Mouse (Mus musculus): ENCODE measurements around the gene Gcgr. TPM values are rescaled to one million over a fixed set of nuclear protein-coding genes. Genes with fewer than 3 reads are reported as not detected.
A peak's percentile ranks its signal among the peaks of the same experiment; 100 is the strongest.

The Gcgr gene
- total RNA-seq, 1 experiment from 2014 or later, result not detected

DNA sequence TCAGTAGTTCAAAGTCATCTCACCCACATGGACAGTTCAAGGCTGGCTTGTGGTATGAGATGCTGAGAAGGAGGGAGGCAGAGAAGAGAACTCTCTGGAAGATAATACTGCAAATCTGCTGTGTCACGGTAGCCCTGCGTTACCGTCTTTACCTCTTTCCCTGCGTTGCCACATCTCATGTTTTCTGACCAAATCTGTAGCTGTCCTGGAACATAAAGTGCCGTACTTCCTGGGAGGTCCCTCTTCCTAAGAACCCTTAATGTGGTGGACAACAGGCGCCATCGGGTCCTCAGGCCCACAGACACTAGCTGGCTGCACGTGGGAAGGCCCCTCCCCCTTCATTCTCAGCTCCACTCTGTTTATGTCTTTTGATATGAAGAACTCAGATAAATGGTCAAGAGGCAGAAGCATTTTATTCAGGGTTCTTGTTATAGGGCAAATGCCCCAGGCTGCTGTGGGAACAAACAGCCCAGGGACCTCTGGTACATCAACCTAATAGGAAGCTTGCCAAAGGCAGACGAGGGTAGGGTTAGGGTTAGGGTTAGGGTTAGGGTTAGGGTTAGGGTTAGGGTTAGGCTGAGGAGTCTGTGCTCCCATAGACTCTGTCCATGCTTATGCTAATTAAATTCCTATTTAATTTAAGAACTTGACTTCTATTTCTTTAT is 2.7 kb upstream of the Gcgr start:
- ATAC-seq (replicated peaks; ENCODE audit: insufficient number of reproducible peaks, low FRiP score, low TSS enrichment, poor library complexity, severe bottlenecking), result no peak

DNA sequence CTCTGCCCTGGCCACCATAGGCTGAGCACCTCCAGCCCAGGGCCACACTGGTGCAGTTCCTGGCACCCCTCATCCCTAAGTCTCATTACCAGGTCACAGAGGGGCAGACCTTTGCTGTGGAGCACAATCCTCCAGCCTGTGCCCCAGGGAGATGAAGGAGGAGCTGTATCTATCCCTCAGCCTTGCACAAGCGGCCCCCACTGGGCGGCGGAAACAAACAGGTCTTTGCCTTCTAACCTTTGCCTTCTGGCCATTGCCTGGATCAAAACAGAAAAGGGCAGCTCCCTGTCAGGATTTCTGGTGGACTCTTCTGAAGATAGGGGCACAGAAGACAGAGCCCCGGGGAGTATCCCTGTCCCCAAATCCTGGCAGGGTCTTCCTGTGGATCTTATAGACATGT is 1.6 kb upstream of the Gcgr start:
- no peak for ATAC-seq (replicated peaks; ENCODE audit: insufficient number of reproducible peaks, low FRiP score, low TSS enrichment, poor library complexity, severe bottlenecking)

DNA sequence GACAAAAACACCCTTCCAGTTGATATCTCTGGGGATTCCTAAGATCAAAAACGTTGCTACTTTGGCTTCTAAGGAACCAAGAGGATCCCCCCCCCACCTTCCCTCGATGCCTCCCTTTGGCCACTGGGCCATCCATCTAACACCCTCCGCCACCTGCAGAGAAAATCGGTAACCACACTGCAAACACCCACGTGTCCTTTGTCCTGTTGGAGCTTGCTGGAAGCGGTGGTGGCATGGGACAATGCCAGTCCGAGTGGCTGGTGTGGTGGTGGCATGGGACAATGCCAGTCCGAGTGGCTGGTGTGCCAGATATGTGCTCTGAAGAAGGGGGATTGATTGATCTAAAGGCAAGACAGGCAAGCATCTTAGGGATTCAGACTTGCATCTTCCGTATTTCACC is 1.1 kb downstream of the Gcgr start:
- ATAC-seq (replicated peaks; ENCODE audit: insufficient number of reproducible peaks, low FRiP score, low TSS enrichment, poor library complexity, severe bottlenecking), result no peak

DNA sequence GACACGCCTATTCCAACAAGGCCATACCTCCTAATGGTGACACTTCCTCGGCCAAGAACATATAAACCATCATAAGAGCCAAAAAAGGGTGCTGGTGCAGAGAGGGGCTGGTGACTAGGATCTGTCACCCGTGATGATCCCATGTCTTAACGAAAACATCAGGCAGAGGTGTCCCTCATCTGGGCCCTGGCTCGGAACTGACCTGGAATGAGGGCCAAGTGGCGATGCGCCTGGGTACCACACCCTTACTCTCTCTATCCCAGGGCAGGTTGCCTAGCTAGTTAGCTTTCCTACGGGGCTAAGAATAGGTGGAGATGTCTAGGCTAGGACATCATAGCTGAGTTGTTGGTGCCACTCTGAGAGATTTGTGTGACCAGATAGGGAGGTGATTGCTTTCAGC is 3.6 kb downstream of the Gcgr start:
- no peak for ATAC-seq (replicated peaks; ENCODE audit: insufficient number of reproducible peaks, low FRiP score, low TSS enrichment, poor library complexity, severe bottlenecking)

DNA sequence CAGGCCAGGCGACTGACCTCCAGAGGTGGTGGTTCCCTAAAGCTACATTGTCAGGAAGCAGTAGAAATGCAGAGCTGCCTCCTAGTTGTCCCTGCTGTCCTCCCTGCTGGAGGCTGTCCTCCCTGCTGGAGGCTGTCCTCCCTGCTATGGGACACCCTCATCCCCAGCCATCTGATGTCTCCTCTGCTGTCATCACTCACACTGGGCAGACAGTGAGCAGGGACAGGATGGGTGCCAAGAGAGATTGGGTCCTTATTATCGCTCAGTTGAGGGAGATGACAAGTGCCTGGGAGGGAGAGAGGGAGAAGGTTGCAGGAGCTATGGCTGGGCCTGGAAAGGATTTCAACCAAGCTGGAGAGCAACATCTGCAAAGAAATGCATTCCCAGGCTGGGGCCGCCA is 4.6 kb downstream of the Gcgr start:
- no peak for ATAC-seq (replicated peaks; ENCODE audit: insufficient number of reproducible peaks, low FRiP score, low TSS enrichment, poor library complexity, severe bottlenecking)

DNA sequence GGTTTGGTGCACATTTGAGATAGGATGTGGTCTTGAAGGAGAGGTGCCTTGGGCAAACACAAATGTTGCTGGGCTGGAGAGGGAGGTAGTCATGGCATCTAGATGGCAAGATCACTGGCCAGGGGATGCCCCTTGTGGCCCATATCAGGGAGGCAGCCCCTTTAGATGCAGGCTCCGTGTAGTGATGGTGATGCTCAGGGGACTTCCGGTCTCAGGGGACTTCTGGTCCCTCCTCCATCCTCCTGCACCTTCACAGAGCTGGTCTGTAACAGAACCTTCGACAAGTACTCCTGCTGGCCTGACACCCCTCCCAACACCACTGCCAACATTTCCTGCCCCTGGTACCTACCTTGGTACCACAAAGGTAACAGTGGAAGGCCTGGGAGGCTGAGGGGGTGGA is 5.3 kb downstream of the Gcgr start:
- no peak for ATAC-seq (replicated peaks; ENCODE audit: insufficient number of reproducible peaks, low FRiP score, low TSS enrichment, poor library complexity, severe bottlenecking)

DNA sequence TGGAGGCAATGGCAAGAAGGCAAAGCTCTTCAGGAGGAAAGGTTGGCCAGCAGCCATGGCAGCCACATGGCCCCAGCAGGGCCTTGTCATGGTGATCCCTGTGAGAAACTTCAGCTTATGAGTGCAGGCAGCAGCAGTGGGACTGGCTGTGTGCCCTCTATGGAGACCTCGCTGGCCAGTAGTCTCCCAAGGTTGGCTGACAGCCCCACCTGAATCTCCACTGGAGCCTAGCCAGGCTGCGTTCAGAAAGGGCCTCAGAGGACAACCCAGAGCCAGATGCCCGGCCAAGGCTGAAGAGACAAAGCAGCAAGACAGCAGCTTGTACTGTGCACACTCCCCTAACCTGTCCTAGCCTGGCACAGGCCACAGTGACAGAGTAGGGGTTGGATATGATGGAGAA is 8.0 kb downstream of the Gcgr start:
- ATAC-seq (replicated peaks; ENCODE audit: insufficient number of reproducible peaks, low FRiP score, low TSS enrichment, poor library complexity, severe bottlenecking), result no peak

DNA sequence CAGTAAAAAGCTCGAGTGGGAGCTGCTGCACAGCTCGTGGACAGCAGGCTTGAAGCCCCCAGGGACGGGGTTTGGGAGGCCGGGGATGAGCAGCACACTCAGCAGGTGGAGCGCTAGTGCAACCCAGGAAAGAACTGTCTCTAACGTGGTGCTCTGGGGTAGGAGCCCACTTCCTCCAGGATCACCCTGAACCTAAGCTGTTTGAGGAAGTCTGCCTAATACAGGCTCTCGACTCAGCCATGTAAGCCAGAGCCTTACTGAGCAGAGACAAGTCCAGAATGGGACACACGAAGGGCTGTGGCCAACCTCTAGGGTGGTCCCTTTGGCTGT is 8.4 kb downstream of the Gcgr start:
- no peak for ATAC-seq (replicated peaks; ENCODE audit: insufficient number of reproducible peaks, low FRiP score, low TSS enrichment, poor library complexity, severe bottlenecking)

DNA sequence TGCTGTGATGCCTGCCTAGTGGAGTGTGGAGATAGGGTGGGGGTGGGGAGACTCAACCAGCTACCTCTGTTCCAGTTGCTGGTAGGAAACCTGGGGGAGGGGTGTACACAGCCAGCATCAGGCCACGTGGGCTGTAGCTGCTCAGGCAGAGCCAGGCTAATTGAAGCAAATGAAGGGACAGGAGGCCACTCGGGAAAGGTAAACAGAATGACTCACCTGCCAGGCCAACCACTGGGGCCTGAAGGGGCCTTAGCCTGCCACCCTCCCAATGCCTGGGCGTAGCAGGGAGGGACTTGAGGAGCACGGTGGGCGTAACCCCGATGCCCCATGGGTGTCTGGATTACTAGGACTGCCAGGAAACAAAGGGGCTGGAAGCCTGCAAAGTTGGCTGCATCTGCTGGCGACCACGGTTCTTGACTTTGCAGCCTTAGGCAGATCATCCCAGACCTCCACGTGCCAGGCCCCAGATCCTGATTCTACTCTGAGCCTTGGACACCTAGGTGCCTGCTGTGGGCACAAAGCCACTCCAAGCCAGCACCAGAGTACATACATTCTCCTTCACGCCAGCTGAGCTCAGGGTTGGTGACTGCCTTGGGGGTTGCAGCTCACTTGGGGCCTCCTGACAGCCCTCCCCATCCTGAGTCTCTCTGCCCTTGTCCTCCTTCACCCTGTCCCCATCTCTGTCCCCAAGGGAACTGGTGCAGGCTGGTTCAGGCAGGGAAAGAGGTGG is 9.0 kb downstream of the Gcgr start:
- ATAC-seq (replicated peaks; ENCODE audit: insufficient number of reproducible peaks, low FRiP score, low TSS enrichment, poor library complexity, severe bottlenecking), result no peak

DNA sequence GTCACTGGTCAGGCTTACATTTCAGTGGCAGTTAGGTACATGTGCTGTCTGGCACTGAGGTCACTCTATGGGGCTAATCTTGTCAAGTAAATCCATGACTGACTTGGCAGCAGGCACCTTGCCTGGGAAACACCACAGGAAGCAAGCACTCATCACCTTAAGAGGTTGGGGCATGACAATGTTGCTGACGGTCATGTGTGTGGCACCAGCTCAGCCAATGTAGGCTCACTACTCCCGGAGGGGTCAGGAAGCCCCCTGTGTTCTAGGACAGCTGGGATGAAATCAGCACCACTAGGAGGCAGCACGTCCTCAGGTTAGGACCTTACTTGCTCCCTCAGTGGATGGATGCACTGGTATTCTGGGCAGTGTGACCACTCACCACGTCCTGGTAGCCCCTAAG is 11.4 kb downstream of the Gcgr start:
- no peak for ATAC-seq (replicated peaks; ENCODE audit: insufficient number of reproducible peaks, low FRiP score, low TSS enrichment, poor library complexity, severe bottlenecking)

DNA sequence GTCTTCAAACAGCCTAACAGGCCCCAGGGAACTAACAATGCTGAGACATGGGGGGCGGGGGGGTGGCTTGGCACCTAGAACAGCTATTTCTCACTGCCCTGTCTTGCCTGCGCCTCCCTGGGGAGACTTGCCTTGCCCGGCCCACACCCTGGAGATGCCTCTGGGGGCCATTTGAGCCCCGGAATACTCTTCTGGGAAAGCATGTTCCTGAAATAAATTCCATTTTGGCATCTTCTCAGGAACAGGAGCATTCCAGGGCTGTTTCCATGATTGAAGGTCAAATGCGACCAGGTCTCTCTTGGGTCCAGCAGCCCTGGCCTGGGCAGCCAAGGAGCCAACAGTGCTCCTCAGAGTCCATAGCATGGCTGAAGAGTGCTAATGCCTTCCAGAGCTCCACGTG is 11.9 kb downstream of the Gcgr start:
- no peak for ATAC-seq (replicated peaks; ENCODE audit: insufficient number of reproducible peaks, low FRiP score, low TSS enrichment, poor library complexity, severe bottlenecking)

DNA sequence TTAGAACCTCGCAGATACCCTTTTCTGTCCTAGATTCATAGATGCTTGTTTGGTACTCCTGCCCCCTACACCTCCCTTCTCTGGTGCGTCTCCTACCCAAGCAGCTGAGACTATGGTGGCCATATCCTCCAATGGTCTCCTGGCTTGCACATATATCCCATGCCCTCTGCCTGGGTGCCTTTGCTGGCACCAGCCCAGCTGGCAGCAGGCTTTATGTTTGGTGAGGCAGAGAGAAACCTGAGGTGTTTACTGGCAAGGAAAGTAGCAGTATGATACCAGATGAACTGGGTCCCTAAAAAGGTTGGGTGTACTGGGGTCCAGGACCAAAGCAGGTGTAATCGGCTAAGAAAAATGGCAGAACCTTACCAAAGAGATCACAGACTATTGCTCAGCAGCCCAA is 15.5 kb downstream of the Gcgr start:
- ATAC-seq (replicated peaks; ENCODE audit: insufficient number of reproducible peaks, low FRiP score, low TSS enrichment, poor library complexity, severe bottlenecking), result no peak

DNA sequence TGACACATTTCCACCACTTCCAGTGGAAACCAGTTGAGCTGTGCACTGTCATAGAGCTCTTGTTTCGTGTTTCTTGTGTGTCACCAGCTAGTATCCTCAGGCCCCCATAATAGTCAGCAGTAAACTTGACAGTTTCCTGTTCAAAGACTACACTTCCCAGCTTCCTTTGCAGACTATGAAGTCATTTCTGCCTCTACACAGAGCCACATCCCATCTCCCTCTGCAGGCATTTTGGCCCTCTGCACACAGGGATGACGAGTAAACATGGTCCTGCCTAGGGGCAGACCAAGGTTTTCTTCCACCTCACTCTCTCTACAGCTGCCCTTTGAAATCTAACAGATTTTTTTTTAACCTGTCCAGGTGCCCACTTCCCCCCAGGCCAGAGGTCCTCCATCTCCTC is 17.0 kb downstream of the Gcgr start:
- ATAC-seq (replicated peaks; ENCODE audit: insufficient number of reproducible peaks, low FRiP score, low TSS enrichment, poor library complexity, severe bottlenecking), result no peak

DNA sequence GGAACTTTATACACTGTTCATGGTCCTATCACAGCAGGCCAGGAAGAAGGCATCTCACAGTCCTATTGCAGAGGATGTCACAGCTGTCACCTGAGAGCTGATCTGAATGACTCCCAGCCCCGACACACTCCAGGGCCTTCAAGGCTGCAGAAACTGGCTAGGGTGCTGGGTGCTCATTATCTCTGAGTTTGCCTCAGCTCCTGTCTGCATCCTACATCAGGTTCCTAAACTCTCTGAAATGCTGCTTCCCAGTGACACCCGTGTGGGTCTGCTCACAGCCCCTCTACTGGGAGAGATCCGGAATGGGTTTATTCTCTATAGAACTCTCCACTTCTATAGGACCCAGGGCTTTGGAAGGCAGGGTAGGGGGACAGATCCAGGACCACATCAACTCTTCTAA is 17.7 kb downstream of the Gcgr start:
- no peak for ATAC-seq (replicated peaks; ENCODE audit: insufficient number of reproducible peaks, low FRiP score, low TSS enrichment, poor library complexity, severe bottlenecking)

DNA sequence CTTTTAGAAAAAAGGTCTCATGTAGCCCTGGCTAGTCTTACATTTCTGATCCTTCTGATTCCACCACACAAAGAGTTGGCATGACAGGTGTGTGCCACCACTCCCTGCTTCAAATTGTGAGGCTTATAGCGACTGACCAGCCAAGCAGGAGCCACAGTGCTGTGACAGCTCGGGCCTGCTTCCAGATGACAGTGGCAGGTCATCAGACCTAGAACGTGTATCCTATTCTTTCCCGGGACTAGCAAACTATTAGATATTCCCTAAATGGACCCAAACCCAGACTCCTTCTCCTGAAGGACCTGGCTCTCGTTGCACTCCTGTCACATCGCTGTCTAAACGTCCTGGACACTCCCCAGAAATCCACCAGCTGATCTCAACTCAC is 18.3 kb downstream of the Gcgr start:
- no peak for ATAC-seq (replicated peaks; ENCODE audit: insufficient number of reproducible peaks, low FRiP score, low TSS enrichment, poor library complexity, severe bottlenecking)

DNA sequence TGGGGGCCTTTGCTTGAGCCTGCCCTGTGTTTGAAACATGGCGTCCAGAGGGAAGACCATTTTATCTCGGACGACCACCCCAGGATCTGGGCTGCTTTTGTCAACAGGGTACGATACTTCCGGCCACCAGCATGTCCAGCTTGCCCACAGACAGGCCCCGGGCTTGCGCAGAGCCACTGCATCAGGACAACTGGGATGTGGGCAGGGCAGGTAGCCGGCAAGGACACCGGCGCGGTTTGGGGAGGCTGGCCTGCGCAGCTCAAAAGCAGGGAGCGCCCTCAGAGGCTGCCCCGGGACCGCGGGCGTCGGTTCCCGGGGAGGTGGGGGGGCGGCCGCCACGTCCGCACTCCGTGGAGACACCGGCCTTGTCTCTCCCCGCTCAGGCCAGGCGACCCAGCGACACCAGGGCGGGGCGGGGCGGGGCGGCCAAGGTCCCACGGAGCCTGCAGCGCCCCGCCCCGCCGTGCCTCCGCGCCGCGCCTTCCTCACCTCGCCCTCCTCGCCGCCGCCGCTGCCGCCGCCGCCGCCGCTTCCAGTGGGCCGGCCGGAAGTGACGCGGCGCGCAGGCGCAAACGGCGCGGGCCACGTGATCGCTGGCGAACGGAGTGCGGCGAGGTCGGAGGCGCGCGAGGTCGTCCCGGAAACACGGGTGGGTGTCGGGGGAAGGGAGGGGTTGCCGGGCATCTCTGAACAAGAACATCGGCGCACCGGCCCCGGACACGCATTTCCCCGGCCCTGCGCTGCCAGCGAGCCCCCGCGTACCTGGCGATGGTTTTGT is 18.9 kb downstream of the Gcgr start, which contains the start of gene Mcrip1:
TSS of gene Mcrip1 (minus strand) at position 560 of the 778 bp plus-strand sequence.
- peak; percentile 62 for ATAC-seq (replicated peaks; ENCODE audit: insufficient number of reproducible peaks, low FRiP score, low TSS enrichment, poor library complexity, severe bottlenecking)

DNA sequence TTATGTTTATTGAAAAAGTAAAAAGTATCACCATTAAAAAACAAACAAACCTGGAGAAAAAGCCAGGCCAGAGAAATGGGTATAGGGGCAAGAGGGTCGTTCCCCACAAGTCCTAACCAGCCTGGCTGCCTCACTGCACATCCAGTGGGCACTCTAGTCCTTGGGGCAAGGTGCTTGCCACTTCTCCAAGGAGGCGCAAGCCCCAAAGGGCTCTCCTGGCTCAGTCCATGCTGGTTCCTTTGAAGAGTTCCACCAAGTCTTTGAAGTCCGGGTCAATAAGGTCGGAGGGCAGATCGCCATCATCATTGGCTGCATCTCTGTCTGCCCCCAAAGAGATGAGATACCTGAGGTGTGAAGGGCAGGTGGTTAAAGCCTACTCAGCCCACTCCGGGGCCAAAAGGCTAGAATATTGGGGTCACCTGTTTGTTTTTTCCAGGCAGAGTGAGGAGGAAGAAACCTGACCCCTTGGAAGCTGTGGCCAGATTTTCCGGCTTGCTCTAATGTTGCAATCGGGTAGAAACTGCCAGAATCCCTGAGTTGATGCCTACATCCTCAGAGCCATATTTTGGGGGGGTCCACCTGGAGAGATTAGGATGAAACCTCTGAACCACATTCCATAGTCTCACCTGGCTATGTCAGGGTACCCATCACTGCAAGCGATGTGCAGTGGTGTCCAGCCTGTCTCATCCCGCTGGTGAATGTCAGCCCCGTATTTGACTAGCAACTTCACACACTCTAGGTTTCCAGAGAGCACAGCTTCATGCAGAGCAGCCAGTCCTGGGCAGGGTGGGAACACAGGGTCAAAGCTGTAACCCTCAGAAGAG is 19.7 kb downstream of the Gcgr start:
- ATAC-seq (replicated peaks; ENCODE audit: insufficient number of reproducible peaks, low FRiP score, low TSS enrichment, poor library complexity, severe bottlenecking), result no peak

DNA sequence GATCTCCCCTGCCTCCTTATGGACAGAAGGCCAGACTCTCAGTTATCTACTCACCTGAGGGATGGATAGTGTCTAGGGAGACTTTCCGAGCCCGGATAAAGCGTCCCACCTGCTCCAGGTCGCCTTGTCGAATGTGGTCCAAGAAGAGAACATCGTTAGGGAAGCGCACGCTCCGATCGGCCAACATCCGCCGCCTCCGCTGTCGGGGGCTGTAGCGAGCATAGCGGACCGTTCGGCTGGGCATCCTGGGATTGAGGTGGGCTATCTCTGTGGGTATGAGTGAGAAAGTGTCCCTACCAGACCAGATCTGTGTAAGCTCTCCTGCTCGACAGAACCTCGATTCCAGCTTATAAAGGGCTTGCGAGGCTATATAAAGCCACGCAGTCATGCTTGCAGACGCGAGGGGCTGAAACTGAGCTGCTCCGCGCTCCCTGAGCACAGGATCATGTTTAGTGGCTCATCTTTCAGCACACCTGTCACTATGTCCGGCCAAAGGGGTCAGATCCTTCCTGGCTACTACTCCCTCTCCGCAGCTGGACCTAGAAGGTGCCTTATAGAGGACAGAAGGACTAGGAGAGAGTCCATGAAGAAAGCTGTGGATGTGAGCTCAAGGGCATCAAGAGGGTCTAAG is 20.4 kb downstream of the Gcgr start, which contains the start of gene Ppp1r27:
TSS of gene Ppp1r27 (minus strand) at position 323 of the 631 bp plus-strand sequence.
- ATAC-seq (replicated peaks; ENCODE audit: insufficient number of reproducible peaks, low FRiP score, low TSS enrichment, poor library complexity, severe bottlenecking), result no peak

DNA sequence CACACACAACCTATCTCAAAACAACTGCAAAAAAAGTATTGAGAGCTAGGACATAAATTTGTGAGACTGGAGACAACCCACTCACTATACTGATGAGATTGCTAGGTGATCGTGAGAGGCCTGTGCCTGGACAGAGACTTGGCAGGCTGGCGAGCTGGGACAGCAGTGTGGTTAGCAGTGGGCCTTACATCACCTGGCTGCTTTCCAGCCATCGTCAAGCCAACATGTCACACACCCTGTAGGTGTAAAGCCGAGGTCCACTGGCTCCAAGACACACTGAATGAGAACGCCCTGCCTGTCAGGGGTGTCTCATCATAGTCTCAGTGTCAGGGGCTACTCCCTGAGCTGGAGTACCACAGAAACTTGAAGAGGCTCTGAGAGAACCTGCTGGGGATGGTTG is 22.2 kb downstream of the Gcgr start:
- ATAC-seq (replicated peaks; ENCODE audit: insufficient number of reproducible peaks, low FRiP score, low TSS enrichment, poor library complexity, severe bottlenecking), result no peak
